Mouse (Mus musculus) adrenal gland, postnatal 36 days (tissue): ENCODE data around the gene Gm20521. TPM values are rescaled to one million over a fixed set of nuclear protein-coding genes. Genes with fewer than 3 reads are reported as not detected.

Experiments used
- DNase-seq, 2 experiments: peaks; one replicate each; pipeline ENCODE4 v3.0.0; 2021; ENCODE audit warnings: mixed read lengths in 1 of 2
- total RNA-seq, 2 experiments: library from RNA; stranded (reverse); gene quantifications; 2 replicates each; pipeline ENCODE4 v1.2.3; 2021

Gene Gm20521
- total RNA-seq, 2 experiments from 2014 or later: 2.0 TPM; not detected in 1

DNA sequence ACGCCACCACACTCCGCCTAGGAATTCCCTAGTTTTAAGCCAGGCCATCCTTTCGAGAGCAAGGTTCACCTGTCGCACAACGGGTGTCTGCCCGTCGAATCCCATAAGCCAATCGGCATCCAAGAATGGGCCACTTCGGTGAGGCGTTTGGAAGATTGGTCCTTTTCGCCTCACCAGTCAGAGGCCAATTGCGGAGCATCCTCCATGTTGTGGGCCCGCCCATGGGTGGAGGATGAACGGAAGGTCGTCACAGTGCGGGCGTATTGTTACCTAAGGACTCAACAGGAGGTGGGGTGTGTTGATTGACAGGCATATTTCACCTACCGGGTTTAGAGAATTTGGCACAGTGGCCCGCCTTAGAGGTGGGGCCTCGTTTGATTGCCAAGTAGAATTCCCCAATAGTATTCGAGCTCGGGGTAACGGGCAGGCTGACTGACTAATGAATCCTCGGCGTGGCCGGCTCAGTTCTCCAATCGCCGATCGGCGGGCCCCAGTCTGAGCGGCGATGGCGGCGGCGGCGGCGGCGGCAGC is 10.5 kb downstream of the Gm20521 start:
- DNase-seq: peak; percentile 96 to 97

DNA sequence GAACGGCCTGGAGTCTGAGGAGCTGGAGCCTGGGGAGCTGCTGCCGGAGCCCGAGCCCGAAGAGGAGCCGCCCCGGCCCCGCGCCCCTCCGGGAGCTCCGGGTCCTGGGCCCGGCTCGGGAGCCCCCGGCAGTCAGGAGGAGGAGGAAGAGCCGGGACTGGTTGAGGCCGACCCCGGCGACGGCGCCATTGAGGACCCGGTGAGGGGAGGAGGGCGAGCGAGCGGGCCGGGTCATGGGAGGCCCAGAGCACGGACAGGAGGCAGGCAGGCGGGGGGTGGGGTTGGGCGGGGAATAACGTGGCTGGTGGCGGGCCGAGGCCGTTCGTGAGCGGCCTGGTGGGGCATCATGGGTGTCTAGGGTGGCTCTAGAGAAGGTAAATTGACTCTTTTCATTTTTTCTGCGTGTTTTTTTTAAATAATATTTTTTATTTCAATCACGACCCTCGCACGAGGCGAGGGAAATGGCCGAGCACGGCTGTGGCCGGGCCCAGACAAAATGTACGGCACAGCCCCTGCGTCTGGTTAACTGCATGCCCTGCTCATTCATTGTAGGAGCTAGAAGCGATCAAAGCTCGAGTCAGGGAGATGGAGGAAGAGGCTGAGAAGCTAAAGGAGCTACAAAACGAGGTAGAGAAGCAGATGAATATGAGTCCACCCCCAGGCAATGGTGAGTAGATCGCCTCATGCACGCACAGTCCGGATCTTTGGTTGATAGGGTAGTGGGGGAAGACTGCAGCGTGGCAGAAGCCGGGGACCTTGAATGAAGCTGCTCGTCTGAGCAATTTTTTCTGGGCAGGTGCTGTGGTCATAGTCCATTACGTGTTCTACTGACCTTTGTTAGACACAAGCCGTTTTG is 11.3 kb downstream of the Gm20521 start:
- peak; percentile 77 to 82 for DNase-seq

- no peak for DNase-seq
Observed at GRCm38 (mm10) chr14:54897445-54897844, 14.2 kb downstream of the Gm20521 start.

GRCm38 (mm10) chr14:54900383-54900782 is 17.1 kb downstream of the Gm20521 start:
- DNase-seq: peak; percentile 58 to 70

GRCm38 (mm10) chr14:54903641-54904040 is 20.4 kb downstream of the Gm20521 start:
- DNase-seq: no peak

GRCm38 (mm10) chr14:54908682-54909081 is 25.4 kb downstream of the Gm20521 start:
- DNase-seq: no peak

GRCm38 (mm10) chr14:54912109-54912850 is 29.0 kb downstream of the Gm20521 start:
- peak in 1 of 2 experiments; percentile 46 for DNase-seq

GRCm38 (mm10) chr14:54912886-54913285 is 29.6 kb downstream of the Gm20521 start, which contains the start of gene Slc22a17:
Slc22a17 (minus strand) TSS chr14:54913132.
- DNase-seq: peak; percentile 76 to 84

- no peak for DNase-seq
Observed at GRCm38 (mm10) chr14:54913343-54913742, 30.1 kb downstream of the Gm20521 start.

GRCm38 (mm10) chr14:54920076-54920685 is 36.9 kb downstream of the Gm20521 start:
- DNase-seq: no peak

GRCm38 (mm10) chr14:54924641-54925348 is 41.6 kb downstream of the Gm20521 start:
- no peak for DNase-seq

DNA sequence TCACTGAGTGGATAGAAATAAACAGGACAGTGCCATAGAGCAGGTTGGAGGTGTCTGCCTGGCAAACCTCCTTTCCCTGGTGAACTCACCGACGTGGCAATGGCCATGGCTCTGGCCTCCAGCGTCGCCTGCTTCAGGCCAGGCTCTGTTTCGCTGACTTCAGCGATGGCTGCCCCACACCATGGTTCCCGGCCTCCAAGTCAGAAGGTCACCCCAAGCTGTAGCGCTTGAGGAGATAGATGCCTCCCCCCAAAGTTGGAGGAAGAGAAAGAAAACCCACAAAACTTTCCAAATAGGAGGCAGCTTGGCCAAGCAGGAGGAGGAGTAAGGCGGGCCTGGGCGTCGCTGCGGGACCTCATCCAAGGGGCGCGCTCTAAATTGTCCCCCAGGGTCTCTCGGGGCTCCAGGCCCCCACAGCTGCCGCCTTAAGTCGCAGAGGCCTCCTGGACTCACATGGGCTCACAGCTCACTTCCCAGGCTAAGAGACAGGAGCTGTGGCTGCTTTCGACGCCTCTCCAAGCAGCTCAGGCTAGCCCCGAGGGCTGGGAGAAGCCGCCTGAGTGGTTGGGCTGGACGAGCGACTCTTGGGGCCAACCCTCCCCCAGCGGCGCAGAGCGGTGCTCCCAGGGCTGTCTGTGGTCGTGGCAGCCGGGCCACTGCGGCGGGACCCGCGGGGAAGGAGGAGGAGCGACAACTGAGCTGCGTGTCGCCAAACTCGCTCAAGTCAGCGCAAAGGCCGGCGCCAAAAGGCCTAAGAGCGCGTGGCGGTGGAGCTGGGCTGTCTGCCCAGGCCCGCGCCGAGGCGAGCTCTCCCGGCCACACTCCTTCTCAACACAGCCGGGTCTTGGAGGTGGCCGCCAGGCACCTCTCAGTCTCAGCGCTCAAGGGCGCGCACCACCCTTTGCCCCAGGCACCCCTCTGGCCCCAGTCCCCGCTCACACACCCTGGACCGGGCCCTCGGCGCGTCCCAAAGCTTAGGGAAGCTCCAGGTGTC is 42.4 kb downstream of the Gm20521 start, which contains the start of gene Efs:
Gene Efs, minus strand, starts transcription at position 778 of the 994 bp plus-strand sequence.
- peak; percentile 51 to 62 for DNase-seq

DNA sequence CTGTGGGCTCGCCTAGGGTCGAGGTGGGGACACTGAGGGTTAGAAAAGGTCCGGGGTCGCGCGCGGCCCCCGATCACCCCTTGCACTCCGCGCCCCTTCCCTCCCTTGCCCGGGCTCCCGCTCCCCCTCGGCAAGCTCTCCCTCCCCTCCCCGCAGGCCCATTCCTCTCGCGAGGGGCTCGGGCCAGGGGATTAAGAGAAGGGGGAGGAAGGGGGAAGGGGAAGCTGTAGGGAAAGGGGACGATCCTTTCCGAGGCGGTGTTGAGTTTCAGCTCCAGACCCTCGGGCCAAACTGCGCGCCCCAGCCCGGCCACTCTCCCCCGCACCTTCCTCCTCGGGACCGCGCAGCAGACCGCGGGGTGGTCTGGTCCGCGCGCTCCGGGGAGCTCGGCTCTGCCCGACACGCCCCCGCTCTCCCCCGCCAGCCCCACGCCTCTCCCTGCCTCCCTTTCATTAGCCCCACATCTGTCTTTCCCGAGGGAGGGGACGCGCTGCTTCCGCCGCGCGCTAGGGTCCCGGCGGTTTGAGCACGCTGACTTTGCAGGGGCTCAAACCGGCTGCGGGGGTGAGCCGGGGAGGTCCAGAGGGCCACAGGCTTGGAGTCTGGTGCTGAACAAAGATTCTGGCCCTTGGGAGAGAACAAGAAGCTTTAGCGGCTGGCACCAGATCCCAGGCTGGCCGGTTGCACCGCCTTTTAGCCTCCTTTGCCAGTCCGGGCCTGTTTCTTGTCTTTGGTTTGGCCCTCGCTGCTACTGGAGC is 43.3 kb downstream of the Gm20521 start:
- peak in 1 of 2 experiments; percentile 34 for DNase-seq

DNA sequence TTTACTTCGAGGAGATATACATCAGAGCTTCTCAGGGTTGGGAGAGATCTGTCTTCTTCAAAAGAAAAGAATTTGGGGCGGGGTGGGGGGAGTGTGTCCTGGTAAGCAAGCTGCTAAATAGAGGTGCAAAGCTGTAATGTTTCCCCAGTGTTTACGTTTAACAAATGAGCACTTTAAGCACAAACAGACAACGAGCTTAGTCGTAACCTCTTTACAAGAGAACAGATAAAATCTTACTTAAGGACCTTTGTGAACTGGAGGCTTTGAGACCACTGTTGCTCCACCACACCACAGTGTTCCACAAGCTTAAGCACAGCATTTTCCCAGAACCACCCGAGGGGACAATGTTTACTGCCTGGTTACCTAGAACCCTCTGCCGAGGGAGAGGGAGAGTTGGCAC is 44.1 kb downstream of the Gm20521 start:
- no peak for DNase-seq

DNA sequence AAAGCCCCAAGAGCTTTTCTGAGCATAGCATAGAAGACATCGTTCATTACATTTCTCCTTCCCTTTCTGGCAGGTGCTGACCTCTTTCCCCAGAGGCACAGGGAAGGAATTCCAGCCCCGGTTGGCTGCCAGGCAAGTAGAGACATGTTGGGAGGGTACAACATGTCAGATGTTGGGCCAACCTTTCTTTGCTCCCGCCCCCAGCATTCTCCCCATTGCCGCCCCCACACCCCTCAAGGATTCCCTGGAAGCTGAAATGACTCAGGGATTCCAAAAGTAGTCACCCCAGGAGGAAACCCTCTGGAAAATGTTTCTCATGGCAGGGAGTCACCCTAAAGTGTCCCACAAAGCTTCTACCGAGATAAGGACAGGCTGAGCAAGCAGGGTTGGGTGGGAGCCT is 46.6 kb downstream of the Gm20521 start:
- DNase-seq: no peak

DNA sequence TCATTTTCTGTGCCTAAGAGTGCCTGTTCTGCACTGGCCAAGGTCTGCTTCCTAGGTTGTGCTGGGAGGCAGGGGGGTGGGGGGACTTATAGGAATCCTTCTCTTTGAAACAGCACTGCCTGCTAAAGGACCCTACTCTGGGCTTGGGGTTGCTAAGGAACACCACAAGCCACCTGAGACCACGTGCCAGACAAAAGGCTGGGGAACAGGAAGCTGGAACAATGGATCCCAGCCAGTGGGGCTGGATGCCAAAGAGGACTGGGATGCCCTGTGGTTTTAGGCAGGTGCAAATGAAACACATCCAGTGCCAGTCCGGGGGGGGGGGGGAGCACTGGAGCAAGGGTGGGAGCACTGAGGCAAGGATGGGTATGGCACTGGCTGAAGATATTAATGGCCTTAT is 47.2 kb downstream of the Gm20521 start:
- DNase-seq: no peak

DNA sequence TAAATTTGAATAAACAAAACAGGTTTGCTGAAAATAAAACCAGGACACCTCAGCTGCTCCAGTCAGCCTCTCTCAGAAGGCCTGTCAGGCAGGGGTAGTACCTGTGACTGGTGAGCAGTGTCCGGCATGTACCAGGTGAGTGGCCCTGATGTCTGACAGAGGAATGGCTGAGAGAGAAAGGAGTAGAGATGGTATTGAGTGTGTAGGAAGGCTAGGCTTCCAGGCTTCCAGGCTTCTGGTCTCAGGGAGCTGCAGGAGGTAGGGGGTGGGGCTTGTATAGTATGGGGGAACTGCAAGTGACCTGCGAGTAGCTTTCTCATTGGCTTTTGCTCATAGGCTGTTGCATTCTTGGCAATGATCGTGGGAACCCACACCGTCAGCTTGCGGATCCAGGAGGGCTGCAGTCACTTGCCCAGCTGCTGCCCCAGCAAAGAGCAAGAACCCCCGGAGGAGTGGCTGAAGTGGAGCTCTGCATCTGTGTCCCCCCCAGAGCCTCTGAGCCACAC is 49.5 kb downstream of the Gm20521 start, which contains the start of gene Il25:
Gene Il25, plus strand, starts transcription at position 51 of the 506 bp plus-strand sequence.
- no peak for DNase-seq

DNA sequence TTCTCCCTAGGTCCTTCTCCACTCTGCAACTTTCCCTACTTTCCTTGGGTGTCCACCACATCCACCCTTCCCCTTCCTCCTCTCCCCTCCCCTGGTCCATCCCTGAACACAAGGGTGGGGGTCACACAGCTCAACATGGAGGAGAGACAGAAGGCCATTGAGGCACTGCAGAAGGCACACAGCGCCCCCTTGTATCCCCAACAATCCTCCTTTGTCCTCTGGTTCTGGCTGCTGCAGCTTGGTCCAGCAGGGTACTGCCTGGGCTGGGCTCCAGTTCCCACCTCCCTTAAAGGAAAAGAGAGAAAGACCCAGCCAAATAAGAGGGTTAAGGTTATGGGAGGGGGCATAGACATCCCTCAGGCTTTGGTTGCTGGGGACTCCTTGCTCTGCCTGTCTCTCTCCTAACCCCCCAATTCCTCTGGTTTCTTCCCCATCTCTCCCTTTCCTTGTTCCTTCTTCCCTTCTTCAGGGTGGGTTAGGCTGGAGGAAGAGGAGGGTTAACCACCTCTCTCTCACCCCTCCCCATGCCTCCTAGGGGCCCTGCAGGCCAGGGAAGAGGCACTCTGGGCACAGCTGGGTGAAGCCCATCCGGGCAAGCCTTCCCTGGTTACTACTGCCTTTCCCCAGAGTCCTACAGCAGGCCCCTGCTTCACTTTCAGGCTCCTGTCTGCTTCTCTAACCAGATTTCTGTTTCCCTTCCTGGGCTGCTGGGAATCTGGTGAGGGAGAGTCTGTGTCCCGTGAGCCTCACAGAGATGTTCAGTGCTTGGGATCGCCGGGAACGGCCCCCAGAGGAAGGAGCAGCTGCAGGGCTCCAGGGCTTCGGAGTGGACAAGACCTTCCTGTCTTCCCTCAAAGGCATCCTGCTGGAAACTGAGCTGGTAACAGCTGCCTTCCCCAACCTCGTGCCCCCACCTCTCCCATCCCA is 52.9 kb downstream of the Gm20521 start, which contains the start of gene Cmtm5:
Gene Cmtm5, plus strand, starts transcription at position 358 of the 927 bp plus-strand sequence.
- no peak for DNase-seq
